In genomic region chr1:72141893-72142480, GRCm38 (mm10) we compare ENCODE assay signal across 8 mouse cellular contexts.
A peak's percentile ranks its signal among the peaks of the same experiment; 100 is the strongest.
DNase-seq lines count a peak whose midpoint lies in the region; TF ChIP-seq lines count a peak whose summit lies in the region.

No protein-coding gene starts in this region.

- WGBS in large intestine, adult 2 months, result 7% methylated on average over 11 of the region's 11 CpGs

- H3K4me3 ChIP-seq in gastrocnemius, adult 2 months, result peak overlapping the region; percentile 29; the same call in 1 of the 2 replicates

- intact Hi-C loops in gastrocnemius, adult 2 months (cut with DNase I), result no loop called here
- intact Hi-C loops in heart, postnatal 14 days (cut with DNase I), result no loop called here

- peak; percentile 90 for TF ChIP-seq CTCF in gastrocnemius, adult 2 months (IDR thresholded peaks at IDR 0.05)

- peak; percentile 42 for DNase-seq in gastrocnemius, adult 2 months
- DNase-seq in gastrocnemius, postnatal 25 days, result no peak
- peak; percentile 87 for DNase-seq in adipocyte (ENCODE audit: low spot score)
- peak; percentile 78 for DNase-seq in embryo, embryonic 9.5 days (ENCODE audit: extremely low spot score)
- peak; percentile 63 to 66 for DNase-seq in heart, postnatal 14 days
- DNase-seq in large intestine, adult 2 months (ENCODE audit: low read depth, low spot score), result peak; percentile 10
- peak; percentile 57 for DNase-seq in lung, postnatal 10 days
- peak; percentile 88 for DNase-seq in retina, postnatal 1 day

- H3K27ac ChIP-seq in gastrocnemius, adult 2 months, result no peak overlapping the region
